Mouse (Mus musculus): ENCODE data around the gene Chaf1b. TPM values are rescaled to one million over a fixed set of nuclear protein-coding genes. Genes with fewer than 3 reads are reported as not detected.

The Chaf1b gene
- total and polyA plus RNA-seq, 3 experiments = 48.2 to 53.9 TPM; not detected in 1

DNA sequence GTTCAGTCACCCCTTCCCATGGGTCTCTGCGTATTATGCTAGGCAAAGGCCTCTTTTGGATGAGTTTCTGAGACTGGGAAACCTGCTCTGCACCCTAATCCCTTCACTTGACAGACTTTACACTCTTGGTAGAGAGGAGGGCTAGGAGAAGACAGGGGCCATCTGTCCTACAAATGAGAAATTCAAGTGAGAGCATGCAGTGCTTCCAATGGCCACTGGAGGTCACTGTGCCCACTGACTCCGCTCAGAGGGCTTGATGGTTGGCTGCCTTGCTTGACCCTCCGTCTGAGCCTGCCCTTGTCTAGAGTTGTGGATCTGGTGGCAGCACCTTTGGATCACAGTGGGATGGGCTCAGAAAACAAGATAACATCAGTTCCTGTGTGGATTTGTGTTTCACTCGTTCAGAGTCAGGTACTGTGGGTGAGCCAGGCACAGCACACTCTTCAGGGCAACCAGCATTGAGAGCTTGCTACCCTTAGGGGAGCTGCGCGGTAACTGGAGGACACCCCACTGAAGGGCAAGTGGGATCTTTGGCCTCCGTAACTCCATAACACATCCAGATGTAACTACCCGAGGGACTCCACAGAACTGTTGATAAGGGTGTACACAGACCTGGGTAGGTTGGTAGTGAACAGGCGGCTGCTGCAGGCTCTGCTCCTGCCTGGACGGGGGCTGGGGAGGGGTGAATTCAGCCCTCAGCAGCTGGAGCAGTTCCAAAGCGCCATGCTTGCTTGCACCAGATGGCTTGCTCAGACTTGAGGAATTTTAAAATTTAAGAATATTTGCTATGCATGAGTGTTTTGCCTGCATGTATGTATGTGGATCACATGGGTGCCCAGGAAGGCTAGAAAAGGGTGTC, 22.7 kb downstream of the Chaf1b start:
- H3K36me3 ChIP-seq (ENCODE audit: control insufficient read depth in 1 of 2, insufficient read depth in 2 of 2, low read length in 2 of 2) = peaks cover 2 to 7% of the 10 kb centered on the region in 2 experiments; a peak in 3 of 4 replicates
- H3K9ac ChIP-seq (ENCODE audit: control insufficient read depth, low read depth, low read length, poor library complexity, severe bottlenecking) = no peak overlapping the region

DNA sequence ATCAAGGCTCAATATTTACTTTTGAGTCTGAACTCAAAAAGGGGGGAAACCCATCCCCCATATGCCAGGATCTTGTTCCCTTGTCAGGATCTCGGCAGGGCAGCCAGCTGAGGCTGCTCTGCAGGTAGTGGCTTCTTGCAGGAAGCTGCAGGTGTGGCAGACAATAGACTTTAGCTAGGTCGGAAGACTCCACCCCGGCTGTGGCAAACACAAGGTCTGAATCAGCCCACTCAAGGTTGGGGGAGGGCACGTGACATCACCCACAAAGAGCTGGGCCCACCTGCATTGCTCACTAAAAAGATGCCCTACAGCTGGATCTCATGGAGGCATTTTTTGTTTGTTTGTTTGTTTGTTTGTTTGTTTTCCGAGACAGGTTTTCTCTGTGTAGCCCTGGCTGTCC, 24.1 kb downstream of the Chaf1b start:
- TF ChIP-seq BHLHE40 (IDR thresholded peaks at IDR 0.05; ENCODE audit: borderline replicate concordance, low read depth, low read length) (no peak), ZMIZ1 (IDR thresholded peaks at IDR 0.05; ENCODE audit: low read depth, low read length) (no peak), HCFC1 (IDR thresholded peaks at IDR 0.05; ENCODE audit: low read depth, low read length) (no peak), JUND (IDR thresholded peaks at IDR 0.05; ENCODE audit: low read depth, low read length) (no peak), ZKSCAN1 (IDR thresholded peaks at IDR 0.05; ENCODE audit: low read depth, low read length) (no peak), E2F4 (IDR thresholded peaks at IDR 0.05; ENCODE audit: borderline replicate concordance, low read depth, low read length) (no peak), MAZ (IDR thresholded peaks at IDR 0.05; ENCODE audit: low read depth, low read length) (no peak), MXI1 (IDR thresholded peaks at IDR 0.05; ENCODE audit: low read depth, low read length) (no peak), MEF2A (IDR thresholded peaks at IDR 0.05; ENCODE audit: extremely low read depth, insufficient replicate concordance, low read depth, low read length, poor library complexity, severe bottlenecking) (no peak), GATA1 (IDR thresholded peaks at IDR 0.05; ENCODE audit: low read depth, low read length) (no peak)
- Histone ChIP-seq H3K9ac (ENCODE audit: control insufficient read depth, low read depth, low read length, poor library complexity, severe bottlenecking) (no peak overlapping the region), H3K27me3 (ENCODE audit: control insufficient read depth in 1 of 2, insufficient read depth in 2 of 2, low read length in 2 of 2) (no peaks in the 10 kb centered on the region), H3K4me3 (ENCODE audit: control insufficient read depth in 1 of 2, insufficient read depth in 1 of 2, low read depth in 2 of 2, low read length in 2 of 2) (no peak overlapping the region), H3K27ac (ENCODE audit: control insufficient read depth, low read depth, low read length) (no peak overlapping the region), H3K9me3 (replicated peaks; ENCODE audit: insufficient read depth, low read length) (no peaks in the 10 kb centered on the region), H3K36me3 (ENCODE audit: control insufficient read depth in 1 of 2, insufficient read depth in 2 of 2, low read length in 2 of 2) (peaks cover 0 to 7% of the 10 kb centered on the region in 2 experiments; a peak in 2 of 4 replicates), H3K4me1 (ENCODE audit: control insufficient read depth in 1 of 2, insufficient read depth in 2 of 2, low read length in 2 of 2) (peaks cover 6 to 15% of the 10 kb centered on the region in 2 experiments; a peak in 3 of 4 replicates), H3K79me2 (ENCODE audit: control insufficient read depth, insufficient read depth, low read length, poor library complexity) (no peaks in the 10 kb centered on the region; the same call in 1 of the 2 replicates)
- DNase-seq (ENCODE audit: low read depth, low spot score) = no peak

More for the DNA sequence above, 22.7 kb downstream of the Chaf1b start:
- Histone ChIP-seq H3K4me3 (ENCODE audit: control insufficient read depth in 1 of 2, insufficient read depth in 1 of 2, low read depth in 2 of 2, low read length in 2 of 2) (no peak overlapping the region), H3K27me3 (ENCODE audit: control insufficient read depth in 1 of 2, insufficient read depth in 2 of 2, low read length in 2 of 2) (no peaks in the 10 kb centered on the region), H3K27ac (ENCODE audit: control insufficient read depth, low read depth, low read length) (no peak overlapping the region), H3K9me3 (replicated peaks; ENCODE audit: insufficient read depth, low read length) (no peaks in the 10 kb centered on the region), H3K79me2 (ENCODE audit: control insufficient read depth, insufficient read depth, low read length, poor library complexity) (no peaks in the 10 kb centered on the region; the same call in 1 of the 2 replicates), H3K4me1 (ENCODE audit: control insufficient read depth in 1 of 2, insufficient read depth in 2 of 2, low read length in 2 of 2) (peaks cover 6 to 13% of the 10 kb centered on the region in 2 experiments; a peak in 3 of 4 replicates)
- DNase-seq (ENCODE audit: low read depth, low spot score) = peak; percentile 60
- TF ChIP-seq GATA1 (IDR thresholded peaks at IDR 0.05; ENCODE audit: low read depth, low read length) (no peak), SMC3 (IDR thresholded peaks at IDR 0.05; ENCODE audit: low read depth, low read length) (peak; percentile 69), ZC3H11A (IDR thresholded peaks at IDR 0.05; ENCODE audit: low read depth, low read length) (peak; percentile 56), ZNF384 (IDR thresholded peaks at IDR 0.05; ENCODE audit: low read depth, low read length) (no peak), CHD2 (IDR thresholded peaks at IDR 0.05; ENCODE audit: low read length) (no peak), CTCF (IDR thresholded peaks at IDR 0.05 in 2 of 3, conservative IDR thresholded peaks at IDR 0.05 in 1 of 3; ENCODE audit: control insufficient read depth in 1 of 3, insufficient read depth in 1 of 3, low read depth in 2 of 3, low read length in 3 of 3, poor library complexity in 1 of 3, severe bottlenecking in 1 of 3) (peak; percentile 89 to 98 (median 95)), POLR2AphosphoS5 (IDR thresholded peaks at IDR 0.05; ENCODE audit: borderline replicate concordance, low read depth, low read length) (no peak), USF1 (IDR thresholded peaks at IDR 0.05; ENCODE audit: low read depth, low read length) (no peak), RAD21 (IDR thresholded peaks at IDR 0.05; ENCODE audit: low read depth, low read length) (peak; percentile 68), NRF1 (IDR thresholded peaks at IDR 0.05; ENCODE audit: insufficient read depth, low read depth, low read length, poor library complexity, severe bottlenecking) (no peak), ZMIZ1 (IDR thresholded peaks at IDR 0.05; ENCODE audit: low read depth, low read length) (no peak), MEF2A (IDR thresholded peaks at IDR 0.05; ENCODE audit: extremely low read depth, insufficient replicate concordance, low read depth, low read length, poor library complexity, severe bottlenecking) (no peak), NELFE (IDR thresholded peaks at IDR 0.05; ENCODE audit: low read depth, low read length) (no peak), POLR2AphosphoS2 (IDR thresholded peaks at IDR 0.05; ENCODE audit: low read length) (no peak), ELF1 (IDR thresholded peaks at IDR 0.05; ENCODE audit: low read depth, low read length) (no peak), ZKSCAN1 (IDR thresholded peaks at IDR 0.05; ENCODE audit: low read depth, low read length) (no peak)

Data from MEL (cell line).